Mouse (Mus musculus): ENCODE data around the gene Ubl4b. TPM values are rescaled to one million over a fixed set of nuclear protein-coding genes. Genes with fewer than 3 reads are reported as not detected.
A peak's percentile ranks its signal among the peaks of the same experiment; 100 is the strongest.

Ubl4b gene
- polyA plus RNA-seq, 1 experiment from 2014 or later, result not detected

DNA sequence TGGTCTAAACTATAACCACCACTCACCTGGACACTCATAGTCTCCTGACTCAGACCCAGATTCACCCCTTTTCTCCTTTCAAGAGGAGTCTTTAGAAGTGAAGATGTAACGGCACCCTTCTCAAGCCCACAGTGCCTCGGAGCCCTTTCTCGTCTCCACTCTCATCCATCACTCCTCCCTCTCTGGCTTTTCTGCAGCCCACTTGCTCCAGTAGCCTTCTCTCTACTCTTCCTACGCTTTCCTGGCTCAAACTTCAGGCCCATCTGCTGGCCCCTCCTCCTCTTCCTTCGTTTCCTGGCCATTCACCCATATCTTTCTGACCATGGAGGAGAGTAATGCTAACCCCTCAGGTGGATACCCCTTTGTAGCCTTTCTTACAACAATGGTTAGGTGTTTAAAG lies 33.9 kb downstream of the Ubl4b start:
- H3K27ac ChIP-seq (ENCODE audit: low read depth, low read length), result no peak overlapping the region
- H3K9me3 ChIP-seq (ENCODE audit: control insufficient read depth, low read length), result no peaks in the 10 kb centered on the region
- peaks cover 36% of the 10 kb centered on the region for H3K27me3 ChIP-seq (ENCODE audit: control insufficient read depth, insufficient read depth, low read length)
- ATAC-seq (ENCODE audit: insufficient read depth, low FRiP score, low TSS enrichment) (no peak), DNase-seq (ENCODE audit: low spot score) (no peak)
- no peaks in the 10 kb centered on the region for H3K36me3 ChIP-seq (ENCODE audit: control insufficient read depth, insufficient read depth, low read length)
- no peak overlapping the region for H3K9ac ChIP-seq (ENCODE audit: low read length)
- no peak overlapping the region for H3K4me2 ChIP-seq (ENCODE audit: low read depth)
- no peak overlapping the region for H3K4me3 ChIP-seq (ENCODE audit: low read depth, low read length)
- 80% methylated on average over 5 of the region's 5 CpGs for WGBS
- peaks cover 9% of the 10 kb centered on the region; the same call in 1 of the 2 replicates for H3K4me1 ChIP-seq (ENCODE audit: control insufficient read depth, insufficient read depth, low read length)

DNA sequence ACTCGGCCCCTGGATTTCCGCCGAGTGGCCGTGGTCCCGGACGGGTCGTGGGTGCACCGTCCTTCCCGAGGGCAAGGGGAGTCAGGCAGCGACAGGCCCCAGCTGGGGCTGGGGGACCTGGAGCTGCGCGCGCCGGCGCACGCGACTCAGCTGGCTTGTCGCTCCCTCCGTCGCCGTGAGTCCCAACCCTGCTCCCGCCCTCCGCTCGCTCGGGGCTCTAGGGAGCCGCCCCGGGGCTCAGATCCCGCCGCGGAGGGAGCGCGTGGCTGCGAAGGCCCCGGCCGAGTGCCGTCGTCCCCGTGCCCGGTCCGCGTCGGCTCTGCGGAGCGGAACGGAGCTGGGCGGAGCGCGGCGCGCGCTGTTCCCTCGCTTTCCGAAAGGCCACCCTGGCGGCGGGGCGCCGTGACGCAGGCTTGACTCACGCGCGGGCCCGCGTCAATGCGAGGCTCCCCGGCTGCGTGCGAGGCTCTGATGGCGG lies 37.2 kb downstream of the Ubl4b start, which contains the start of gene Slc6a17:
Slc6a17 (minus strand) TSS at position 388 of the 478 bp plus-strand sequence.
- peak within 1 kb of the TSS; percentile 57 for H3K9ac ChIP-seq (ENCODE audit: low read length)
- no peaks in the 10 kb centered on the region for H3K36me3 ChIP-seq (ENCODE audit: control insufficient read depth, insufficient read depth, low read length)
- peak within 1 kb of the TSS; percentile 97 for H3K4me2 ChIP-seq (ENCODE audit: low read depth)
- DNase-seq (ENCODE audit: low spot score) (peak; percentile 74), ATAC-seq (ENCODE audit: insufficient read depth, low FRiP score, low TSS enrichment) (peak; percentile 82)
- H3K27ac ChIP-seq (ENCODE audit: low read depth, low read length), result no peak within 1 kb of the TSS
- peaks cover 9% of the 10 kb centered on the region; the same call in 1 of the 2 replicates for H3K4me1 ChIP-seq (ENCODE audit: control insufficient read depth, insufficient read depth, low read length)
- H3K27me3 ChIP-seq (ENCODE audit: control insufficient read depth, insufficient read depth, low read length), result peaks cover 40% of the 10 kb centered on the region
- under 1% methylated on average over 49 of the region's 68 CpGs for WGBS
- H3K4me3 ChIP-seq (ENCODE audit: low read depth, low read length), result peak within 1 kb of the TSS; percentile 48
- H3K9me3 ChIP-seq (ENCODE audit: control insufficient read depth, low read length), result no peaks in the 10 kb centered on the region

DNA sequence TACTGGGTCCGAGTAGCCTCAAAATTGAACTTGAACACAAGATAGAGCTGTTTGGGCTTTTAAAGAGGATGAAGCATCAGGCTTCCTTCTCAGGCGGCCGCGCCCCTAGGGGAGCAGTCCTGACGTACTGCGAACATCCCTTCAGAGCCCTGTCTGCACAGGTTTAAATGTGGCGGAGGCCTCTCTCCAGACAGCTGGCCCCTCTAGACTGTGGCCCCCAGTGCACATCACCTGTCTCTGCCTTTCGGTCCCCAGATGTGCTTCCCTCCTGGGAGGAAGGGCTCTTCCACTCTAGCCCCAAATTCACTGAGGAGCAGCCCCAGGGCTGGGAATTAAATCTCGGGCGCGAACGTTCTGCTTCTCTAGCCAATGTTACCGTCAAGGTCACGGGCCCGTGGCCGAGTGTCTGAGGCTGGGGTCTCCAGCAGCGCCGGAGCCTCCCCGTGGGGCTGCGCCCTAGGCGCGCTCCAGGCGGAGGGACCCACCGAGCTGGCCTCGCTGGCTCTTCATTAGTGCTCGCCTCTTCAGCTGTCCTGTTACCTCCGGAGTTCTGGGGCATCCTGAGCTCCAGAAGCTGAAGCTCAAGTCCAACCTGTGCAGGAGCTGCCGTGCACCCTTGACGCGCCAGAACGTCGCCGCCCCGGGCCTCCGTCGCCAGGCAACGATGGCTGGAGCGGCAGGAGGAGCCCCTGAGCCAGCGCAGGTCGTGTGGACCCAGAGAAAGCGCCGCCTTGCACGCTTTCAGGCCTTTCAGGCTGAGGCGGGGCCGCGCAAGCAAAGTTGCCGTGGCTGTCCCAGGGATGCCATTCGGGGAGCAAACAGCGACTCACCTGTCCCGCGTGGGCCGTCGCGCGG lies 37.9 kb downstream of the Ubl4b start:
- DNase-seq (ENCODE audit: low spot score) (peak; percentile 72), ATAC-seq (ENCODE audit: insufficient read depth, low FRiP score, low TSS enrichment) (peak; percentile 83)
- H3K9ac ChIP-seq (ENCODE audit: low read length), result peak overlapping the region; percentile 57
- 3% methylated on average over 54 of the region's 55 CpGs for WGBS
- H3K36me3 ChIP-seq (ENCODE audit: control insufficient read depth, insufficient read depth, low read length), result no peaks in the 10 kb centered on the region
- peaks cover 40% of the 10 kb centered on the region for H3K27me3 ChIP-seq (ENCODE audit: control insufficient read depth, insufficient read depth, low read length)
- peak overlapping the region; percentile 97 for H3K4me2 ChIP-seq (ENCODE audit: low read depth)
- peaks cover 9% of the 10 kb centered on the region; the same call in 1 of the 2 replicates for H3K4me1 ChIP-seq (ENCODE audit: control insufficient read depth, insufficient read depth, low read length)
- peak overlapping the region; percentile 48 for H3K4me3 ChIP-seq (ENCODE audit: low read depth, low read length)
- no peaks in the 10 kb centered on the region for H3K9me3 ChIP-seq (ENCODE audit: control insufficient read depth, low read length)
- no peak overlapping the region for H3K27ac ChIP-seq (ENCODE audit: low read depth, low read length)

DNA sequence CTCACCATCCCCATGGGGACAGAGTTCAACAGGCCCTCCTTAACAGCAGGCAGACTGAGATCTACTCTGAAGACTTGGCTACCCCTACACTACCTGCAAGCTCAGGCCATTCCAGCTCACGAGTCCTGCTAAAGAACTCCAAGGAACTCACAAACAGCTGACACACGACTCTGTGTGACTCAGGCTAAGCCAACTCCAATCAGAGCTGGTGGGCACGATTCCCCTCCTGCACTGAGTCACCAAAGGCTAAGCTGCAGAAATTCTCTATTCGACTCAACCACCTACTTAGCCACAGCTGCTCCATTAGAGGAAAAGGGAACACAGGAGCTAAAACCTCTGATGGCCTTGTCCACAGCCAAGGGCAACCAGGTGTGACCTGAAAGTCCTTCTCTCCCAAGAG lies 38.9 kb downstream of the Ubl4b start:
- Histone ChIP-seq H3K4me1 (ENCODE audit: control insufficient read depth, insufficient read depth, low read length) (peaks cover 9% of the 10 kb centered on the region; the same call in 1 of the 2 replicates), H3K27ac (ENCODE audit: low read depth, low read length) (no peak overlapping the region), H3K4me3 (ENCODE audit: low read depth, low read length) (no peak overlapping the region), H3K27me3 (ENCODE audit: control insufficient read depth, insufficient read depth, low read length) (peaks cover 40% of the 10 kb centered on the region), H3K9ac (ENCODE audit: low read length) (no peak overlapping the region), H3K4me2 (ENCODE audit: low read depth) (no peak overlapping the region), H3K9me3 (ENCODE audit: control insufficient read depth, low read length) (no peaks in the 10 kb centered on the region), H3K36me3 (ENCODE audit: control insufficient read depth, insufficient read depth, low read length) (no peaks in the 10 kb centered on the region)
- DNase-seq (ENCODE audit: low spot score) (no peak), ATAC-seq (ENCODE audit: insufficient read depth, low FRiP score, low TSS enrichment) (no peak)
- 82% methylated on average over 4 of the region's 4 CpGs for WGBS

DNA sequence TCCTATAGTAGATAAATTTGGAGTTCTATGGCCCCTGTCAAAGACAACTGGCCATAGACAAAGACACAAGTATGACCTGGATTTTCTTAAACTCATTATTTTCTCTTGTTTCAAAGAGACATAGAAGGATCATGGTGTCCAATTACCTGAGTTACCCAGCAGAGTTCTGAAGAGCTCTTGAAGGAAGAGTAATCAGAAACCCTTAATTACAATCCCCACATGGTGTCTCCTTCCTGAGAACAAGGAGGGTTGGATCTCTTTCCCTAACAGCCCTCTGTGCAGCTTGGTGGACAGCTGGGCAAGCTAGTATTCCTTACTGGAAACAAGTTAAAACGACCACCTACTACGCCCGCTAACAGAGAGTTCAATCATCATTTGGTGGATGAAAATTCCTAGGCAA lies 43.5 kb downstream of the Ubl4b start:
- DNase-seq (ENCODE audit: low spot score) (no peak), ATAC-seq (ENCODE audit: insufficient read depth, low FRiP score, low TSS enrichment) (no peak)
- Histone ChIP-seq H3K36me3 (ENCODE audit: control insufficient read depth, insufficient read depth, low read length) (no peaks in the 10 kb centered on the region), H3K9ac (ENCODE audit: low read length) (no peak overlapping the region), H3K4me2 (ENCODE audit: low read depth) (no peak overlapping the region), H3K4me3 (ENCODE audit: low read depth, low read length) (no peak overlapping the region), H3K27ac (ENCODE audit: low read depth, low read length) (no peak overlapping the region), H3K27me3 (ENCODE audit: control insufficient read depth, insufficient read depth, low read length) (peaks cover 8% of the 10 kb centered on the region), H3K4me1 (ENCODE audit: control insufficient read depth, insufficient read depth, low read length) (no peaks in the 10 kb centered on the region; the same call in 1 of the 2 replicates), H3K9me3 (ENCODE audit: control insufficient read depth, low read length) (no peaks in the 10 kb centered on the region)
- 66% methylated on average over 3 of the region's 3 CpGs for WGBS

DNA sequence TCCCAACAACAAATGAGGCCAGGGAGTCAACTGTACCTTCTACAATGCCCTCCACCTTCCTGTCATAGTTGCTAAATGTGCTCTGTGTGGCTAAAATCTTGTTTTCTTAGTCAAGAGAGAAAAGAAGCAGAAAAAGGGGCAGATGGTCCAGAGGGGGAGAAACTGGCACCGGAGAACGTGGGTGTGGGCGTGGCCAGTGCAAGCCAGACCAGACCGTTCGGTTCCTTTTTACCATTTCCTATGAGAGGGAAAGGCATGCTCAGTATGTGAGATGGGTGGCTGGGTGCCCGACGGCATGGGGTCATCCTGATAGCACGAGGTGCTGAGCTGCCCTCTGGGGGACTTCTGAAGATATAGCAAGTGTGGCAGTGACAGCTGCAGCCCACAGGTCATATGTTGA lies 46.2 kb downstream of the Ubl4b start:
- ATAC-seq (ENCODE audit: insufficient read depth, low FRiP score, low TSS enrichment) (no peak), DNase-seq (ENCODE audit: low spot score) (no peak)
- 73% methylated on average over 8 of the region's 8 CpGs for WGBS
- H3K9ac ChIP-seq (ENCODE audit: low read length), result no peak overlapping the region
- H3K4me1 ChIP-seq (ENCODE audit: control insufficient read depth, insufficient read depth, low read length), result peaks cover 10% of the 10 kb centered on the region
- H3K36me3 ChIP-seq (ENCODE audit: control insufficient read depth, insufficient read depth, low read length), result no peaks in the 10 kb centered on the region
- no peaks in the 10 kb centered on the region for H3K9me3 ChIP-seq (ENCODE audit: control insufficient read depth, low read length)
- H3K4me2 ChIP-seq (ENCODE audit: low read depth), result no peak overlapping the region
- no peak overlapping the region for H3K4me3 ChIP-seq (ENCODE audit: low read depth, low read length)
- no peak overlapping the region for H3K27ac ChIP-seq (ENCODE audit: low read depth, low read length)
- no peaks in the 10 kb centered on the region for H3K27me3 ChIP-seq (ENCODE audit: control insufficient read depth, insufficient read depth, low read length)

DNA sequence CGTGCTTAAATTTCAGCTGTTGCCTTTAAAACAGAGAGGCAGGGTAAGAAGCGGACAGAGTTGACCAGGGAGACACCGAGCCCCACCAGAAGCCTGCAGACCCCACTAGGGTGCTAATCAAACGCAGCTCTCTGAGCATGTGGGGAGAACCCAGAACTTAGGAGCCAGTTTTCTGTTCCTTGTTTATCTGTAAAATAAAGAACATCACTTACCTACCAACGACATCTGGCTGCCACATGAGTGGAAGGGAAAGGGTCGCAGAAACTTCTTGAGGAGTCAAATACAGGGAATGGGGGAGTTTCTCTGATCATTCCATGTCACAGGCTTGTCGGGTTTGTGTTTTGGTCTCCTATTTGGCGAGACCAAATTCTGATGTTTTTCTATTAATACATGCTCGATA lies 46.9 kb downstream of the Ubl4b start:
- Histone ChIP-seq H3K4me1 (ENCODE audit: control insufficient read depth, insufficient read depth, low read length) (peaks cover 10% of the 10 kb centered on the region), H3K9ac (ENCODE audit: low read length) (no peak overlapping the region), H3K9me3 (ENCODE audit: control insufficient read depth, low read length) (no peaks in the 10 kb centered on the region), H3K4me3 (ENCODE audit: low read depth, low read length) (no peak overlapping the region), H3K27ac (ENCODE audit: low read depth, low read length) (no peak overlapping the region), H3K27me3 (ENCODE audit: control insufficient read depth, insufficient read depth, low read length) (no peaks in the 10 kb centered on the region), H3K4me2 (ENCODE audit: low read depth) (no peak overlapping the region), H3K36me3 (ENCODE audit: control insufficient read depth, insufficient read depth, low read length) (no peaks in the 10 kb centered on the region)
- WGBS, result 67% methylated on average over 9 of the region's 9 CpGs
- DNase-seq (ENCODE audit: low spot score) (no peak), ATAC-seq (ENCODE audit: insufficient read depth, low FRiP score, low TSS enrichment) (no peak)

DNA sequence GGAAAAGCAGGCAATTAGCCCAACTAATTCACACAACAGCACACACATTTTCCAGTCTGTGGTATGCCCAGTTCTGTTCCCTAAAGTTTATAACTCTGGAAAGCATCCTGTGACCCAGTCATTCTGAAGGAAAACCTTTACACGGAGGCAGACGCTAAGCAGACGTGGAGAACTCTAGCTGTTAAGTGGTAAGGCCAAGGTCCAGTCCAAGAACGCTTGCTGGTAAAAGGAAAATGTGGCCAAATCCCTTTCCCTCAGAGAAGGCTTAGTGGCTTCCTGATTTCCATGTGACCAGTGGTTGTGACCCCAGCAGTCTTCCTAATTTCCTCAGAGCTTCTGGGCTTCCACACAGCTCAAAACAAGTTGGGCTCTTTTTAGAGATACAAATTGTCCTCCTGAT lies 48.3 kb downstream of the Ubl4b start:
- 72% methylated on average over 4 of the region's 4 CpGs for WGBS
- Histone ChIP-seq H3K9ac (ENCODE audit: low read length) (no peak overlapping the region), H3K9me3 (ENCODE audit: control insufficient read depth, low read length) (no peaks in the 10 kb centered on the region), H3K4me1 (ENCODE audit: control insufficient read depth, insufficient read depth, low read length) (peaks cover 10% of the 10 kb centered on the region), H3K27me3 (ENCODE audit: control insufficient read depth, insufficient read depth, low read length) (no peaks in the 10 kb centered on the region), H3K27ac (ENCODE audit: low read depth, low read length) (no peak overlapping the region), H3K4me3 (ENCODE audit: low read depth, low read length) (no peak overlapping the region), H3K4me2 (ENCODE audit: low read depth) (no peak overlapping the region), H3K36me3 (ENCODE audit: control insufficient read depth, insufficient read depth, low read length) (no peaks in the 10 kb centered on the region)
- ATAC-seq (ENCODE audit: insufficient read depth, low FRiP score, low TSS enrichment) (no peak), DNase-seq (ENCODE audit: low spot score) (no peak)
